Mouse (Mus musculus) heart, postnatal 0 days (tissue): ENCODE data around the gene Acd.

Experiments
- CTCF ChIP-seq: IDR thresholded peaks from 2 replicates; pipeline ENCODE4 v1.5.1; 2016; ENCODE audit warnings: antibody characterized with exemption, control low read depth, low read depth
- EP300 ChIP-seq: IDR thresholded peaks from 2 replicates; pipeline ENCODE4 v1.6.1; 2016; ENCODE audit warnings: antibody characterized with exemption, low read depth

DNA sequence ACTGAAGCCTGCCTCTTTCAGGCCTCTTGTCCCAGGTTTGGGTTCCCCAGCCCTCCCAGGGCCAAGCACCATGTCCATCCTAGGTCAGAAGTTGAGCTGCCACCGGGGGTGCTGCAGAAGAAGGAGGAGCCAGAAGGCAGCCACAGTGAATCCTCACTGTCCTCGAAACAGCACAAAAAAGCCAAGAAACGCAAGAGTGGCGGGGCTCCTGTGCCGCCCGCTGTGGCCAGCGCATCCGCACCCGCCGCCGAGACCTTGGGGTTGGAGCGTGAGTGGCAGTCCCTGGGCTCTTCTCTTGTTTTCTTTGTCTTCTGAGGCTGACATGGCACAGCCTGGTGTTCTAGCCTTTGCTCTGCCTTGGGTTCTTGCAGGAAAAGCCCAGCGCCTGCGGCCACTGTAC, 8.4 kb upstream of the Acd start:
- no peak for TF ChIP-seq CTCF
- no peak for TF ChIP-seq EP300
